Mouse (Mus musculus) T-helper 2 cell (primary cell): ENCODE results near the gene 1700034J05Rik.

Experiments used
- in situ Hi-C: fragments of 300-600 bp; cut with MboI, MseI; formaldehyde crosslinking; loops from one replicate; pipeline ENCODE4 v1.15.1; 2025; ENCODE audit warnings: high pct_unique_total_duplicates

Gene 1700034J05Rik

GRCm38 (mm10) chr6:146954258-146954657 lies at the start of gene 1700034J05Rik:
Gene 1700034J05Rik (minus strand): TSS chr6:146954422.
- in situ Hi-C loops, result no loop called here

GRCm38 (mm10) chr6:146999755-147000154 lies 45.5 kb upstream of the 1700034J05Rik start:
- in situ Hi-C loops, result loop anchor here (10.0 to 25.0 kb wide), 3 partner anchors 175 to 1138 kb away; no protein-coding TSS in a partner anchor

GRCm38 (mm10) chr6:146999302-146999701 lies 45.1 kb upstream of the 1700034J05Rik start:
- in situ Hi-C loops, result loop anchor here (10.0 kb wide), 1 partner anchor 175 kb away; no protein-coding TSS in a partner anchor

- in situ Hi-C loops, result loop anchor here (10.0 kb wide), 1 partner anchor 174 kb away; no protein-coding TSS in a partner anchor
Observed at GRCm38 (mm10) chr6:146998710-146999109, 44.5 kb upstream of the 1700034J05Rik start.

- in situ Hi-C loops, result loop anchor here (10.0 kb wide), 1 partner anchor 172 kb away; no protein-coding TSS in a partner anchor
Observed at GRCm38 (mm10) chr6:146997006-146997405, 42.8 kb upstream of the 1700034J05Rik start.

- in situ Hi-C loops, result loop anchor here (10.0 kb wide), 1 partner anchor 171 kb away; no protein-coding TSS in a partner anchor
Observed at GRCm38 (mm10) chr6:146995878-146996277, 41.7 kb upstream of the 1700034J05Rik start.

GRCm38 (mm10) chr6:146995391-146995790 lies 41.2 kb upstream of the 1700034J05Rik start:
- in situ Hi-C loops, result loop anchor here (10.0 kb wide), 1 partner anchor 171 kb away; no protein-coding TSS in a partner anchor

GRCm38 (mm10) chr6:146994236-146994635 lies 40.0 kb upstream of the 1700034J05Rik start:
- in situ Hi-C loops, result loop anchor here (10.0 kb wide), 1 partner anchor 169 kb away; no protein-coding TSS in a partner anchor

GRCm38 (mm10) chr6:146984569-146984968 lies 30.3 kb upstream of the 1700034J05Rik start:
- in situ Hi-C loops, result no loop called here

- in situ Hi-C loops, result no loop called here
Observed at GRCm38 (mm10) chr6:146981249-146981835, 27.1 kb upstream of the 1700034J05Rik start.

- in situ Hi-C loops, result loop anchor here (5.0 kb wide), 1 partner anchor 143 kb away; no protein-coding TSS in a partner anchor
Observed at GRCm38 (mm10) chr6:146979953-146980352, 25.7 kb upstream of the 1700034J05Rik start.

- in situ Hi-C loops, result loop anchor here (5.0 kb wide), 1 partner anchor 142 kb away; no protein-coding TSS in a partner anchor
Observed at GRCm38 (mm10) chr6:146979115-146979744, 25.0 kb upstream of the 1700034J05Rik start.

- in situ Hi-C loops, result loop anchor here (5.0 kb wide), 1 partner anchor 141 kb away; no protein-coding TSS in a partner anchor
Observed at GRCm38 (mm10) chr6:146978691-146979114, 24.5 kb upstream of the 1700034J05Rik start.

- in situ Hi-C loops, result loop anchor here (5.0 kb wide), 1 partner anchor 139 kb away; no protein-coding TSS in a partner anchor
Observed at GRCm38 (mm10) chr6:146976446-146976845, 22.2 kb upstream of the 1700034J05Rik start.

GRCm38 (mm10) chr6:146973830-146974229 lies 19.6 kb upstream of the 1700034J05Rik start:
- in situ Hi-C loops, result no loop called here

- in situ Hi-C loops, result no loop called here
Observed at GRCm38 (mm10) chr6:146973406-146973805, 19.2 kb upstream of the 1700034J05Rik start.

GRCm38 (mm10) chr6:146972740-146973139 lies 18.5 kb upstream of the 1700034J05Rik start:
- in situ Hi-C loops, result no loop called here

GRCm38 (mm10) chr6:146972009-146972408 lies 17.8 kb upstream of the 1700034J05Rik start:
- in situ Hi-C loops, result no loop called here

GRCm38 (mm10) chr6:146971366-146971765 lies 17.1 kb upstream of the 1700034J05Rik start:
- in situ Hi-C loops, result no loop called here

- in situ Hi-C loops, result no loop called here
Observed at GRCm38 (mm10) chr6:146970811-146971210, 16.6 kb upstream of the 1700034J05Rik start.

- in situ Hi-C loops, result no loop called here
Observed at GRCm38 (mm10) chr6:146967836-146968235, 13.6 kb upstream of the 1700034J05Rik start.

GRCm38 (mm10) chr6:146966446-146967019 lies 12.3 kb upstream of the 1700034J05Rik start:
- in situ Hi-C loops, result no loop called here
